Mouse (Mus musculus): Measurements from ENCODE around the gene Nxph4.

Gene Nxph4

GRCm38 (mm10) chr10:127534036-127534928 is at the start of gene Nxph4:
TSS of gene Nxph4 (minus strand) at chr10:127534559.
- no peak for DNase-seq (ENCODE audit: low spot score)

GRCm38 (mm10) chr10:127583649-127584048 is 49.3 kb upstream of the Nxph4 start:
- DNase-seq (ENCODE audit: low spot score) = no peak

DNA sequence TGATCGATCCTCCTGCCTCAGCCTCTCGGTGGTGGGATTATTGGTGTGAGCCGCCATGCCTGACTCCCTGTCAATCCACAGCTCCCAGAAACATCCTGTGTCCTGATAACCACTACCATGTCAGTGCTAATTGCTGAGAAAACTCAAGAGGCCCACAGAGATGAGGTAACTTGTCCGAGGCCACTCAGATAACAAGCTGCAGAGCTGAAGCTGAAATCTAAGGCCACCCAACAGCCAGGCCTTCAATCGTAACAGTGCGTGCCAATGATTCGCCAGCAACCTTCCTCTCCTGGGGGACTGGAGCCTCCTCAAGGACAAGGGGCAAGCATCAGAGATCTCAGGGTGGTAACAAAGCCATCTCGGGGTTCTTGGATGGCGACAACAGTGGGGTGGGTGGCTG is 46.9 kb upstream of the Nxph4 start:
- DNase-seq (ENCODE audit: low spot score) = no peak

- DNase-seq (ENCODE audit: low spot score) = no peak
Measured at GRCm38 (mm10) chr10:127577982-127578381, 43.6 kb upstream of the Nxph4 start.

DNA sequence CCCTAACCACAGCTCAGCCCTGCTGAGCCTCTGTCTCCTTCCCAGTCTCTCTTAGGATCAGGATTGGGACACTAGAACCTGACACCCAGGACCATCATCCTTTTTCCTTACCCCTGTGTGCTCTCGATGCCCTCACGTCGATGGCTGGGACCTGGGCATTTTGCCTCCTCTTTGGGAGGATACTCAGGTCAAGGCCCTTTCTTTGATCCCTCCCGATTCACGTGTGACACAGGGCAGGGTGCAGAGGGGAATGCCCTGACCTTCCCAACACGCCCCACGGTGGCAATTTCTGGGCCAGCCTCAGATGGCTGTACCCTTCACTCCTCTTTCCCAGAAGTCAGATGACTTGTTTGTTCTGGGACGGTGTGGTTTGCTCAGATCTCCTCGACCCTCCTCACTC is 42.8 kb upstream of the Nxph4 start:
- no peak for DNase-seq (ENCODE audit: low spot score)

- no peak for DNase-seq (ENCODE audit: low spot score)
Measured at GRCm38 (mm10) chr10:127576381-127576961, 42.1 kb upstream of the Nxph4 start.

- no peak for DNase-seq (ENCODE audit: low spot score)
Measured at GRCm38 (mm10) chr10:127575741-127576140, 41.4 kb upstream of the Nxph4 start.

DNA sequence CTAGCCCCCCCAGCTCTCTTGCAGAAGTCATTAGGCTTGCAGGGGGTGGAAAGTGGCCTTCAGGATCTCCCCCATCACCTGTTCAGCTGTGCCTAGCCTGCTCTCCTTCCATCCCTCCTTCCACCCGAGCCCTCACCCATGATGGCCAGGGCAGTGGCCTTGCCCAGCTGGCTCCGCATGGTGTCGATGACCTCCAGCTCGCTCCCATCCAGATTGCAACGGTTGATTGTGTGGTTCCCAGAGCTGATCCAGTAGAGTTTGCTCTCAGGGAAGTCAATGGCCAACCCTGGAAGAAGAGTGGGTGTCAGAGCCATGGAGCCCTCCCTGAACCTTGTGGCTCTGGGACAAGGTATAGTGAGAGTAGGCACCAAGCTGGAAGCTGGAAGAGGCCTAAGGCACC is 37.9 kb upstream of the Nxph4 start:
- DNase-seq (ENCODE audit: low spot score) = no peak

DNA sequence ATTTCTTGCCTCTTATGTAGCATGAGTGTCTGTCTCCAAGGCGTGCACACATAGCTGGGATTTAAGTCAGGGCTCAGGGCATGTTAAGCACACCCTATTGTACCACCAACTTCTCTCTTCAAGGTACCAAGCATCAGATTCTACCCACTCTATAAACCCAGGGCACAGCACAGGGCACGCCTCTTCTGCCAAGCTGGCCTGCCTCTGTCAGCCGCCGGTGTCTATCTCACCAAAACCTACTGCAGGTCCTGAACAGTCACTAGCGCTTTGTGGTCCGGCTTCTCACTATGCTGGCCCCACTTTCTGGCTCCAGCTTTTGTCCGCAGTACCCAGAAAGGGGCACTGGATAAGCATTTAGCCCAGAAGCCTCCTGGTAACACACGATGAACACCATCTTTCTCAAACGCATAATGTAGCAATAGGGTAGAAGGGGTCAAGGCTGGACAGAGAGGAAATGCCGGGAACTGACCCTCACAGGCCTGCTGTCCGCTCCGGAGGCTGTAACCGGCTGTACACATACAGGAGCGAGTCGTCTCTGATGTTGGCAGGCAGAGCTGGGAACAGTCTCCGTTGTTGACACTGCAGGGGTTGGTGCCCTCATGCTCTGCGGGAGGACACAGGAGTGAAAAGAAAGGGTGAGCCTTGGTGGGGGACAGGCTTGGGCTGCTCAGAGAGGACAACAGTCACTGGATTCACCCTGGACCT is 36.7 kb upstream of the Nxph4 start:
- DNase-seq (ENCODE audit: low spot score) = no peak

DNA sequence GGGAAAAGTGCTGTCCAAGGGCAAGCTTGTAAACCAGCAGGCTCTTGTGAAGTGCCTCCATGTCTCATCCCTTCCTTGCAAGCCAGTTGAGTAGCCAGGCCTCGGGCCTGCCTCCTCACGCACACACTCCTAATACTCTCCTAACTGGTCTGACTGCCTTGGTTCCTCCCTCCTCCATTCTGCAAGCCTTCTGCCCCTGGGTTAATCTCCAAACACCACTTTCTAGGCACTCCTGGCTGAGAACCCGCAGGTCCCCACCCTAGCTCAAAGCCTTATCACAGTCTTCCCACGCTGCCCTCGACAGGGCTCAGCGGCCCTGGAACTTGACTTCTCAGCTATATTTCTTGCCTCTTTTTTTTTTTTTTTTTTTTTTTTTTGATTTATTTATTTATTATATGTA is 36.0 kb upstream of the Nxph4 start:
- no peak for DNase-seq (ENCODE audit: low spot score)

GRCm38 (mm10) chr10:127569450-127569849 is 35.1 kb upstream of the Nxph4 start:
- DNase-seq (ENCODE audit: low spot score) = peak; percentile 62

GRCm38 (mm10) chr10:127566553-127567326 is 32.4 kb upstream of the Nxph4 start:
- no peak for DNase-seq (ENCODE audit: low spot score)

GRCm38 (mm10) chr10:127564301-127564700 is 29.9 kb upstream of the Nxph4 start:
- no peak for DNase-seq (ENCODE audit: low spot score)

GRCm38 (mm10) chr10:127563840-127564239 is 29.5 kb upstream of the Nxph4 start:
- no peak for DNase-seq (ENCODE audit: low spot score)

DNA sequence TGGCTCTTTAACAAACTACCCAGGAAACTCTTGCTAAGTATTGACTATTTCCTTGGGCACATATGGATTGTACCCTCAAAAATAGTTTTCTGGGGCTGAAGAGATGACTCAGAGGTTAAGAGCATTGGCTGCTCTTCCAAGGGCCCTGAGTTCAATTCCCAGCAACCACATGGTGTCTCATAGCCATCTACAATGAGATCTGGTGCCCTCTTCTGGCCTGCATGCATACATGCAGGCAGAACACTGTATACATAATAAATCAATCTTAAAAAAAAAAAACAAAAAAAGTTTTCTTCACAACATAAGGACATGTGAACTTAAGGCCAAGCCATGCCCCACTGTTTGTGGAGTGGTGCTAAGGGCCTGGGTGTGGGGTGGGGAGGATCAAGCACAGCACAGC is 26.8 kb upstream of the Nxph4 start:
- no peak for DNase-seq (ENCODE audit: low spot score)

GRCm38 (mm10) chr10:127557397-127557796 is 23.0 kb upstream of the Nxph4 start:
- DNase-seq (ENCODE audit: low spot score) = no peak

GRCm38 (mm10) chr10:127555703-127556102 is 21.3 kb upstream of the Nxph4 start:
- DNase-seq (ENCODE audit: low spot score) = no peak

- no peak for DNase-seq (ENCODE audit: low spot score)
Measured at GRCm38 (mm10) chr10:127549892-127550291, 15.5 kb upstream of the Nxph4 start.

DNA sequence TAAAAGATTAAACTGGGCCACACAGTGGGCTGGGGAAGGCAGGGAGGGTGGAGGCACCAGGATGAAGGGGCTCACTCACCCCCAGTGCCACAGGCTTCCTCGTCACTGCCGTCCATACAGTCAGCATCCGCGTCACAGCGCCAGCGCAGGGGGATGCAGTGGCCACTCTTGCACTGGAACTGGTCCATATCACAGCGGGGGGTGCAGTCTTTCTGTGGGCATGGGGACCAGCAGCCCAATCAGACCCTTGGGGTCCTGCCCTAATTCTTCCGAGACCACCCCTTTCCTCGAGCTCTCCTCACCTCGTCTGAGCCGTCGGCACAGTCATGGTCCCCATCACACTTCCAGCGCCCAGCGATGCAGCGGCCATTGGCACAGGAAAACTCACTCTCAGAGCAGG is 13.9 kb upstream of the Nxph4 start:
- DNase-seq (ENCODE audit: low spot score) = no peak

GRCm38 (mm10) chr10:127546505-127546904 is 12.1 kb upstream of the Nxph4 start:
- no peak for DNase-seq (ENCODE audit: low spot score)

GRCm38 (mm10) chr10:127544375-127544774 is 10.0 kb upstream of the Nxph4 start:
- DNase-seq (ENCODE audit: low spot score) = no peak

- DNase-seq (ENCODE audit: low spot score) = no peak
Measured at GRCm38 (mm10) chr10:127543916-127544315, 9.6 kb upstream of the Nxph4 start.
